Mouse (Mus musculus) kidney, adult 18-20 months (tissue): ENCODE measurements at regions not wholly inside any gene's neighbourhood (a gene's known extent, or its start where the extent isn't known, plus 50 kb on each side); places are given as distances from the start of the nearest gene placed in this dataset.

Experiments
- DNase-seq: peaks from one replicate; pipeline ENCODE4 v3.0.0; 2021

- no peak for DNase-seq
Measured at GRCm38 (mm10) chr11:17464875-17465274, 207.5 kb downstream of the C1d start.

- no peak for DNase-seq
Measured at GRCm38 (mm10) chr11:17468431-17469165, 211.2 kb downstream of the C1d start.

GRCm38 (mm10) chr11:17481436-17481996 is 224.1 kb downstream of the C1d start:
- no peak for DNase-seq

GRCm38 (mm10) chr11:17483849-17484441 is 226.6 kb downstream of the C1d start:
- no peak for DNase-seq

GRCm38 (mm10) chr11:17501120-17502043 is 244.0 kb downstream of the C1d start:
- DNase-seq = no peak

- DNase-seq = no peak
Measured at GRCm38 (mm10) chr11:17502052-17502451, 244.7 kb downstream of the C1d start.

GRCm38 (mm10) chr11:17522220-17522919 is 265.0 kb downstream of the C1d start:
- DNase-seq = no peak

GRCm38 (mm10) chr11:17523329-17523728 is 265.9 kb downstream of the C1d start:
- DNase-seq = no peak

- DNase-seq = no peak
Measured at GRCm38 (mm10) chr11:17524985-17525775, 267.8 kb downstream of the C1d start.

GRCm38 (mm10) chr11:17526476-17526875 is 269.1 kb downstream of the C1d start:
- DNase-seq = no peak

GRCm38 (mm10) chr11:17528609-17529008 is 271.2 kb downstream of the C1d start:
- no peak for DNase-seq

- DNase-seq = no peak
Measured at GRCm38 (mm10) chr11:17533706-17534105, 276.3 kb downstream of the C1d start.

GRCm38 (mm10) chr11:17546286-17546685 is 288.9 kb downstream of the C1d start:
- DNase-seq = no peak

GRCm38 (mm10) chr11:17549148-17549547 is 291.8 kb downstream of the C1d start:
- no peak for DNase-seq

- DNase-seq = no peak
Measured at GRCm38 (mm10) chr11:17555276-17555675, 297.9 kb downstream of the C1d start.

GRCm38 (mm10) chr11:17591780-17592487 is 334.6 kb downstream of the C1d start:
- DNase-seq = no peak

GRCm38 (mm10) chr11:17603726-17604493 is 346.5 kb downstream of the C1d start:
- peak; percentile 8 for DNase-seq

- DNase-seq = no peak
Measured at GRCm38 (mm10) chr11:17620462-17621248, 333.0 kb downstream of the Etaa1 start.

- no peak for DNase-seq
Measured at GRCm38 (mm10) chr11:17629541-17630171, 324.0 kb downstream of the Etaa1 start.
